Mouse (Mus musculus): ENCODE data around the gene Bhmt. TPM values are rescaled to one million over a fixed set of nuclear protein-coding genes. Genes with fewer than 3 reads are reported as not detected.
"Not testable (repeated sequence)": the region's sequence is repeated elsewhere in the genome, so short reads cannot be mapped to it uniquely, and the experiment has no call there.

Bhmt gene
- polyA plus RNA-seq, 1 experiment from 2014 or later: 0.08 TPM

- no peak overlapping the region for H3K4me2 ChIP-seq
- no peak overlapping the region for H3K9ac ChIP-seq
- no peak overlapping the region for H3K27ac ChIP-seq
- H3K9me3 ChIP-seq: no peaks in the 10 kb centered on the region
- no peaks in the 10 kb centered on the region for H3K4me1 ChIP-seq
- H3K4me3 ChIP-seq: no peak overlapping the region
- no peaks in the 10 kb centered on the region for H3K27me3 ChIP-seq (replicated peaks)
- WGBS: 90% methylated on average over 11 of the region's 11 CpGs
- H3K36me3 ChIP-seq (replicated peaks): no peaks in the 10 kb centered on the region
- no peak for ATAC-seq (replicated peaks)
These were observed 36.2 kb downstream of the Bhmt start for GRCm38 (mm10) chr13:93601527-93601926.

GRCm38 (mm10) chr13:93593040-93593699 lies 44.6 kb downstream of the Bhmt start:
- no peak for ATAC-seq (replicated peaks)
- 92% methylated on average over 2 of the region's 2 CpGs for WGBS
- Histone ChIP-seq H3K36me3 (replicated peaks) (no peaks in the 10 kb centered on the region), H3K9ac (no peak overlapping the region), H3K4me2 (no peak overlapping the region), H3K27ac (no peak overlapping the region), H3K27me3 (replicated peaks) (no peaks in the 10 kb centered on the region), H3K9me3 (no peaks in the 10 kb centered on the region), H3K4me3 (no peak overlapping the region), H3K4me1 (no peaks in the 10 kb centered on the region)

GRCm38 (mm10) chr13:93582526-93582925 lies 55.2 kb downstream of the Bhmt start:
- not testable (repeated sequence) for H3K36me3 ChIP-seq (replicated peaks); H3K9ac ChIP-seq; H3K9me3 ChIP-seq; ATAC-seq (replicated peaks); H3K4me1 ChIP-seq; H3K27me3 ChIP-seq (replicated peaks); H3K4me2 ChIP-seq; H3K4me3 ChIP-seq; H3K27ac ChIP-seq
- WGBS: 93% methylated on average over 9 of the region's 9 CpGs

DNA sequence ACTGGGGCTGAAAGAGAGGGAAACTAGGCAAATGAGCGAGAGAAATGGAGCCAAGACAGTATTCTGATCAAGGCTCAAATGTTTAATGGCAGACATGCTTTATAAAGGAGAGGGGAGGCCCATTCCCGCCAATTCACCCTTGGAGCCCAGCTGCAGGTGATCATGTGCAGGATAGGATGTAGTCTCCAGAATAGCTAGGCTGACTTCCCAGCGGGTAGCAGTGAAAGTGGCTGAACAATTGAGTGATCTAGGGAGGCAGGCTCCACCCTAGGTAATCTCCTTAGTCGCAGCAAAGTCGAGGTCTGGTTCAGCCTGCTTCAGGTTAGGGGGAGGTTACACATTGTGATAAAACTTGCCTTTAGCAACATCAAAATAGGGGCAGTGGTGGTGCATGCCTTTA lies 57.3 kb downstream of the Bhmt start:
- Histone ChIP-seq H3K4me3 (no peak overlapping the region), H3K9me3 (no peaks in the 10 kb centered on the region), H3K27ac (no peak overlapping the region), H3K9ac (no peak overlapping the region), H3K4me2 (no peak overlapping the region), H3K27me3 (replicated peaks) (no peaks in the 10 kb centered on the region), H3K4me1 (no peaks in the 10 kb centered on the region), H3K36me3 (replicated peaks) (no peaks in the 10 kb centered on the region)
- no peak for ATAC-seq (replicated peaks)
- WGBS: 85% methylated on average over 5 of the region's 5 CpGs

DNA sequence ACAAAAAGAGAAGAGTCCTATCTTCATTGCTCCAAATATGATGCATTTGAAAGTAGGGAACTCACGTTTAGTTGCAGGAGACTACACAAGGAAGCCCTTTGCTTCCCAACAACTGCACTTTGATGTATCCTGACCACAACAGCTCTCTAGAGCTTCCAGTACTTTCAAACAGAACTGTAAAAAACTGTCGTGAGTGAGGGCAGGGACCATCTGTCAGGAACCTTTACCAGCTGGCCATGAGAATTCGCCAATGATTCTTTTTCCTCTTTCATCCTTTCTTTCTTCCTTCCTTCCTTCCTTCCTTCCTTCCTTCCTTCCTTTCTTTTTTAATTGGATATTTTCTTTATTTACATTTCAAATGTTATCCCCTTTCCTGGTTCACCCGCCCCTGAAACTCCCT lies 68.1 kb downstream of the Bhmt start:
- no peaks in the 10 kb centered on the region for H3K27me3 ChIP-seq (replicated peaks)
- 72% methylated on average over 4 of the region's 4 CpGs for WGBS
- H3K9me3 ChIP-seq: no peaks in the 10 kb centered on the region
- H3K4me2 ChIP-seq: no peak overlapping the region
- no peak for ATAC-seq (replicated peaks)
- no peak overlapping the region for H3K4me3 ChIP-seq
- no peaks in the 10 kb centered on the region for H3K4me1 ChIP-seq
- H3K27ac ChIP-seq: no peak overlapping the region
- H3K36me3 ChIP-seq (replicated peaks): no peaks in the 10 kb centered on the region
- no peak overlapping the region for H3K9ac ChIP-seq

Other genes with a start within 250 kb of the Bhmt start
- 8.0 and 9.7 TPM in 2 replicates for gene Jmy, start 138.2 kb downstream of the Bhmt start, polyA plus RNA-seq (2015; fragmentation: Nextera tagmentation; extraction: Ambion mirVana)
- gene Bhmt2, start 36.3 kb upstream of the Bhmt start, polyA plus RNA-seq (2015; fragmentation: Nextera tagmentation; extraction: Ambion mirVana): 0.06 TPM in 1 of 2 replicates, not detected in the other
- gene Dmgdh, start 36.5 kb upstream of the Bhmt start, polyA plus RNA-seq (2015; fragmentation: Nextera tagmentation; extraction: Ambion mirVana): 0.11 and 0.12 TPM in 2 replicates
- 8.5 and 9.3 TPM in 2 replicates for gene Arsb, start 133.7 kb upstream of the Bhmt start, polyA plus RNA-seq (2015; fragmentation: Nextera tagmentation; extraction: Ambion mirVana)

Measured in midbrain, embryonic 15.5 days (tissue).